Mouse (Mus musculus): Measurements from ENCODE around the gene Foxj1. TPM values are rescaled to one million over a fixed set of nuclear protein-coding genes. Genes with fewer than 3 reads are reported as not detected.

Foxj1 gene
- polyA plus RNA-seq, 1 experiment from 2014 or later: 69.8 TPM

DNA sequence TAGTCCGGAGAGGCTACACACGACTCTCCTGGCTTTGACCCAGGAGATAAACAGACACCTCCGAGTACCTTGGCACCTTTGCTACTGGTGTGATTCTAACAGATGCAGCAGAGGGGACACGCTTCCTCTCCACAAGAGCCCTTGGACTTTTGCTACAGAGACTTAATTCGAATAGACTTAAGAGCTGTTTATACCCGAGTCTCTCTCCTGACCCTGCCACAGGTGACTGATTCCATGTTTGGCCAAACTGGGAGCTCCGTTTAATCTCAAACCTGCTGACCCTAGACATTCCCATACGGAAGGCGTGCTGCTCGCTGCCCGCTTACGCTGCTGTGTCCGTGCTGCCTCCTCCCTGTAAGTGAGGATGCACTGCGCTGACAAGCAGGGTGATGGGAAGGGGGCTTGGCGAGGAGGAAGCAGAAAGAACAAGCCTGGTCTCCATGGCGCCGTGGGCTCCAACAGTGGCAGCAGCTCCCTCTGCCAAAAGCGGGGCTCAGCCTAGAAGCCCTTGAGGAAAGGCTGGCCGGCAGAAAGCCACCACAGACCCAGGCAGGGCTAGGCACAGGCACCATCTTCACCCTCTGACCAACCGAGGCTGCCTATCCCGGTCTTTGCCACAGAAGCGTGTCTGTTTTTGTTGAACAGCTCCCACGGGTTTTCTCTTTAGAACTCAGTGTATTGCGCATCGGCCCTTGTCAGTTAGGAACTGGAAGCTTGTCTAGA, 7.0 kb upstream of the Foxj1 start:
- no peak overlapping the region for H3K27ac ChIP-seq (replicated peaks)
- H3K27me3 ChIP-seq: no peaks in the 10 kb centered on the region
- H3K4me2 ChIP-seq (replicated peaks): no peak overlapping the region
- no peaks in the 10 kb centered on the region for H3K9me3 ChIP-seq (replicated peaks)
- H3K36me3 ChIP-seq: peaks cover 27% of the 10 kb centered on the region
- no peak for ATAC-seq (ENCODE audit: insufficient number of reproducible peaks, low FRiP score, low TSS enrichment, low read depth)
- 79% methylated on average over 25 of the region's 25 CpGs for WGBS
- no peak overlapping the region for H3K4me3 ChIP-seq (replicated peaks)
- no peaks in the 10 kb centered on the region for H3K4me1 ChIP-seq
- no peak overlapping the region for H3K9ac ChIP-seq

DNA sequence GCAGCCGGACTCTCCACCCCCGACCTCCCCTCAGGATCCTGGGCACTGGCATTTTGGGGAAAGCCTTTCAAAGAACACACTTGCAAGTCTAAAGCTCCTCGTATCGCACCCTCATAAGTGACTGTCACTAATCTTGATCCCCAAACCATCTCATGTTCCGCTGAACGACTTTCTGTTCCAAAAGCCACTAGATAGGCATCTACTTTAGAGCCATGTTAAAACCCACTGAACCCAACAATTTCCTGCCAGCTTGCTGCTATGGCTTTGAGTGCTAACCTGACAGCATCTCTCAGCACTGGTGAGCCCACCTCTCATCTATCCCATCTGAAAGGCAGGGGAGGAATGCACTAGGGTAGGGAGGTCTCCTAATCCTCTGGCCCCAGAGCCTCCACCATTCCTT, 2.3 kb upstream of the Foxj1 start:
- no peak for ATAC-seq (ENCODE audit: insufficient number of reproducible peaks, low FRiP score, low TSS enrichment, low read depth)
- Histone ChIP-seq H3K27me3 (peaks cover 24% of the 10 kb centered on the region), H3K9me3 (replicated peaks) (no peaks in the 10 kb centered on the region), H3K9ac (no peak overlapping the region), H3K36me3 (0 out of 2 replicates have a peak, but pooled peaks cover 3% of the 10 kb centered on the region), H3K27ac (replicated peaks) (no peak overlapping the region), H3K4me1 (peaks cover 27% of the 10 kb centered on the region), H3K4me3 (replicated peaks) (no peak overlapping the region), H3K4me2 (replicated peaks) (no peak overlapping the region)
- WGBS: 74% methylated on average over 6 of the region's 6 CpGs

DNA sequence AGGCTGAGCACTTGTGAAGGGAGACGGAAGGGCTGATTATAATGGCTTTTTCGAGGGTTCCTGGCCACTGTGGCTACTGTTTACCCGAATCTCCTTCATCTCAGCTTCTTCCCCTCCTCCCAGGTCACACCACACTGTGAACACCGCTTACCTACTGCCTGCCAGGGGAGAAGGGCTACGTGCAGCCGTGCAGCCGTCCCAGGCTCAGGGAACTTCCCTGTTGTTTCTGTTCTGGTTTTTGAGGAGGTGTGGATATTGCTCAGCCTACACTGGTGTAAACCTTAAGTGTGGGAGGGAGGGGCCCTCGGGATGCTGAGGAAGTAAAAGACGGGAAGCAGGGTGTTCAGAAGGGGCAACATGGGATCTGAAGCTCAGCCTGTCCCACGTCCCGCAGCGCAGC, 1.8 kb upstream of the Foxj1 start:
- H3K27me3 ChIP-seq: peaks cover 24% of the 10 kb centered on the region
- H3K36me3 ChIP-seq: no peaks in the 10 kb centered on the region
- no peak overlapping the region for H3K9ac ChIP-seq
- peaks cover 33% of the 10 kb centered on the region for H3K4me1 ChIP-seq
- H3K4me2 ChIP-seq (replicated peaks): no peak overlapping the region
- WGBS: 65% methylated on average over 12 of the region's 12 CpGs
- H3K9me3 ChIP-seq (replicated peaks): no peaks in the 10 kb centered on the region
- H3K4me3 ChIP-seq (replicated peaks): no peak overlapping the region
- no peak for ATAC-seq (ENCODE audit: insufficient number of reproducible peaks, low FRiP score, low TSS enrichment, low read depth)
- H3K27ac ChIP-seq (replicated peaks): no peak overlapping the region

DNA sequence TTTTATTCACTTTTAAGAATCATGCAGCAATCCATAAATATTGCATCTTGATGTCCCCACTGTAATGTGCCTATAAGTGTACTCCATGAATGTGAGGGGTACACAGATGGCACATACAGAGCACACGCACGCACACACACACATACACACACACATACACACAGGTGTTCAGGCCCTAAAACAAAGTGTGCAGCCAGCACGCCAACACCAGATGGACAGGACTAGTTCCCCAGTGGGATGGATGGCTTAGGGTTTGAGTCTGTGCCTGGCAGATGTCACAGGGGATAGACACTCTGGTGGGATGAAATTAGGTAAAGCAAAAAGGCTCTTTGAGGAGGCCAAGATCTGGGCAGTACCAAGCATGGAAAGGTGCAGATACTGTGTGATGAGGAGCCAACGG, 1.2 kb upstream of the Foxj1 start:
- peak overlapping the region; percentile 98 for H3K4me2 ChIP-seq (replicated peaks)
- H3K36me3 ChIP-seq: no peaks in the 10 kb centered on the region
- H3K27me3 ChIP-seq: peaks cover 24% of the 10 kb centered on the region
- no peak overlapping the region for H3K9ac ChIP-seq
- H3K4me1 ChIP-seq: peaks cover 34% of the 10 kb centered on the region
- ATAC-seq (ENCODE audit: insufficient number of reproducible peaks, low FRiP score, low TSS enrichment, low read depth): no peak
- H3K4me3 ChIP-seq (replicated peaks): peak overlapping the region; percentile 69
- no peak overlapping the region for H3K27ac ChIP-seq (replicated peaks)
- H3K9me3 ChIP-seq (replicated peaks): no peaks in the 10 kb centered on the region
- 82% methylated on average over 4 of the region's 4 CpGs for WGBS

DNA sequence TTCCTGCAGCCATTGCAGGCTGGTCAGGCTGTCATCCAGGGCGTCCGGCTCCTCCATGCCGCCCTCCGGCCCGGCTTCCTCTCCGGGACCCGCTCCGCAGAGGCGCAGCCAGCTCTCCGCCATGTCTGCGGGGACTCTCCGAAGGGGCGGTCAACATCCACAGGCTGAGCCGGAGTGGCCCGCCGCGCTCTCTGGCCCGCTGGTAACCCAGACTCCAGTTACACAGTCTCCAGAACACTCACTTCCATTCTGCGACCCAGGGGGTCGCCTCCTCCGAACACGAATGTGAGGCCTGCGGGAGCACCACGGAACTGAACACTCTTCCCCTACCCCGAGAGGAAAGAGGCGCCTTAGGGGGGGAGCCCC, 799 bp downstream of the Foxj1 start:
- 4% methylated on average over 26 of the region's 26 CpGs for WGBS
- Histone ChIP-seq H3K4me2 (replicated peaks) (peak overlapping the region; percentile 98), H3K27me3 (peaks cover 24% of the 10 kb centered on the region), H3K9me3 (replicated peaks) (no peaks in the 10 kb centered on the region), H3K36me3 (no peaks in the 10 kb centered on the region), H3K4me1 (peaks cover 41% of the 10 kb centered on the region), H3K27ac (replicated peaks) (no peak overlapping the region), H3K4me3 (replicated peaks) (peak overlapping the region; percentile 69), H3K9ac (no peak overlapping the region)
- no peak for ATAC-seq (ENCODE audit: insufficient number of reproducible peaks, low FRiP score, low TSS enrichment, low read depth)

DNA sequence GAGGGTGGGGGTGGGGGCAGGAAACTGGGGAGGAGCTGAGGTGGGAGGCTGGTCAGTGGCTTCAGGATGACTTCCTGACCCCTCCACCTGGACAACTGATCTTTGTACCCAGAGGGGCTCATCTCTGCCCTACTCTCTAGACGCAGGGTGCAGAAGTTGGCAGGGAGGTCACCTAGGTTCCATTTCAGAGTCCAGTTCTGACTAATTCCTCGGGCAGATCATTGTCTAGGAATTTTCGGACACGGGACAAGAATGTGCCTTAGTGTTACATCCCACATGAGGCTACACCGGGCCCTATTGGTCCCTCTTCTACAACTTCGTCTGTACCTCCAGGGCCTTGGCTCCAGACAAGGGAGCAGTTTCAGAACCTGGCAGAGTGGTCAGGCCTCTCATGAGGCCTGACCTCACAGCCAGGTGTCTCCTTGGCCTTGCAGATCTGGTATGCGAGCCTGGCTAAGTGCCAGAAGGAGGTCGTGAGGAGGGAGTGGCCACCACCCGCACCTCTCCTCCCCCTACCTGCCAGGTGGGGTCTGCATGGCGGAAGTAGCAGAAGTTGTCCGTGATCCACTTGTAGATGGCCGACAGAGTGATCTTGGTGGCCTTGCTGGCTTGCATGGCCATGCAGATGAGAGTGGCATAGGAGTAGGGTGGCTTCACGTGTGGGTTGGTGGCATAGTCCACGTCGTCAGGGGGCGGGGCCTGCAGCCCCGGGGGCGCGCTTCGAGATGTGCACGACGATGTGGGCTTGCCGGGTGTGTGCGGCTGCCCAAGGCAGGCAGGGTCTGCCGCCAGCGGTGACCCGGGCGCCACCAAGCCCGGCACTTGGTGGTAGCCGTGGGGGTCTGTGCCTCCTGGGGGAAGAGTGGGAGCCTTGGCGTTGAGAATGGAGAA, 1.4 kb downstream of the Foxj1 start:
- Histone ChIP-seq H3K27ac (replicated peaks) (no peak overlapping the region), H3K9ac (no peak overlapping the region), H3K4me1 (peaks cover 46% of the 10 kb centered on the region), H3K4me3 (replicated peaks) (peak overlapping the region; percentile 69), H3K9me3 (replicated peaks) (no peaks in the 10 kb centered on the region), H3K36me3 (no peaks in the 10 kb centered on the region), H3K4me2 (replicated peaks) (peak overlapping the region; percentile 98), H3K27me3 (peaks cover 24% of the 10 kb centered on the region)
- no peak for ATAC-seq (ENCODE audit: insufficient number of reproducible peaks, low FRiP score, low TSS enrichment, low read depth)
- WGBS: 24% methylated on average over 31 of the region's 31 CpGs

DNA sequence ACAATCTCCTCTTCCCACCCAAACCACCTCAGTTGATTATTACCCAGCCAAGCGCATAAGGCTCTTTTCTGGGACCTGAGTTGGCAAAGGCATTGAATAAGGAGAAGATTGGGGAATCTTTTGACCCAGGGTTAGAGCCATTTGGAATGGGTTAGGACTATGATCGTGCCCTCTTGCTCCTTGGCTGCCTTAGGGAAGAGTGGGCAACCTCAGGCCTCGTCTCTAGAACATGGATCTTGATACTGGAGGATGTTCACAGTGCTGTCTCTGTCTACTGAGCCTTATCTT, 2.3 kb downstream of the Foxj1 start:
- Histone ChIP-seq H3K9ac (no peak overlapping the region), H3K4me1 (peaks cover 46% of the 10 kb centered on the region), H3K4me2 (replicated peaks) (no peak overlapping the region), H3K27ac (replicated peaks) (no peak overlapping the region), H3K36me3 (no peaks in the 10 kb centered on the region), H3K9me3 (replicated peaks) (no peaks in the 10 kb centered on the region), H3K27me3 (peaks cover 24% of the 10 kb centered on the region), H3K4me3 (replicated peaks) (no peak overlapping the region)
- 79% methylated on average over 3 of the region's 3 CpGs for WGBS
- ATAC-seq (ENCODE audit: insufficient number of reproducible peaks, low FRiP score, low TSS enrichment, low read depth): no peak

DNA sequence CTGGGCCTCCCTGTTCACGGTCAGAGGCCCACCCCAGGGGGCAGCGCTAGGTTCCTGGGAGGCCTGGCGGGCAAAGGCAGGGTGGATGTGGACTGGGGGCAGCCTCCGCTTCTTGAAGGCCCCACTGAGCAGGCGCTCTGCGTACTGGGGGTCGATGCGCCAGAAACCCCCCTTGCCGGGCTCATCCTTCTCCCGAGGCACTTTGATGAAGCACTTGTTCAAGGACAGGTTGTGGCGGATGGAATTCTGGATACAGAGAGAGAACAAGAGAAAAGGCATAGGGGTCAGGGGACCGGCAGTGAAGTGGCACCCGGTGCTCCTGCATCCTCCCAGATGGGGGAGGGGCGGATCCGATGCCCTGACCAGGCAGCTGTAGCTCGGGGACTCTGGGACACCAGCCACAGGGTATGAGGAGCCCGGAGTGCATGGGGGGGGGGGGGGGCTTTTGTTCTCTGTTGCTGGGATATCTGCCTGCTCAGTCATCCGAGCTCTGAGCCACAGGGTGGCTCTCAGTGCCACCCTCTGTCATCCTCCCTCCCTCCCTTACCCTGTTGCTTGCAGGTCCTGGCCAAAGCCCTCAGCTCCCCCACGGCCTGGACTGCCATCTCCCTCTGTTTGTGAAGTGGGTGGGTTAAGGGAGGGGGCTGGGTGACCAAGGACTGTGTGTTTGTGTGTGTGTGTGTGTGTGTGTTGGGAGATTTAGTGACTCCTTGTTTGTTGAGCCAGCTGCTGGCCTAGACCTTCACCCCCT, 2.8 kb downstream of the Foxj1 start:
- Histone ChIP-seq H3K4me2 (replicated peaks) (no peak overlapping the region), H3K9ac (no peak overlapping the region), H3K9me3 (replicated peaks) (no peaks in the 10 kb centered on the region), H3K27ac (replicated peaks) (no peak overlapping the region), H3K4me1 (peaks cover 46% of the 10 kb centered on the region), H3K27me3 (peaks cover 24% of the 10 kb centered on the region), H3K4me3 (replicated peaks) (no peak overlapping the region), H3K36me3 (no peaks in the 10 kb centered on the region)
- 38% methylated on average over 19 of the region's 19 CpGs for WGBS
- ATAC-seq (ENCODE audit: insufficient number of reproducible peaks, low FRiP score, low TSS enrichment, low read depth): no peak

DNA sequence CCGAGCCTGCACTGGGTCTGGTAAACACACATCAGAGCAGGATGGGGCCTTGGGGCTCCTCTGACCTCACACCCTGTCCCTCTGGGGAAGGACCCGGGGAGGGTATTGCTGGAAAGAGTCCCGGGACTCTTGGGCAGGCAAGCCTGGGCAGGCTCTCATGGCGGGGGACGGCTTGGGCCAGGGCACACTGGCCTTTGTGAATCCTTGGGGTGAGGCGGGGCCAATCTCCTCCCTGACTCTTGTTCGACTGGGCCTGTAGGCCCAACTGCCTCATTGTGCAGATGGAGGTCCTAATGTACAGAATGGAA, 5.0 kb downstream of the Foxj1 start:
- 48% methylated on average over 7 of the region's 7 CpGs for WGBS
- peaks cover 24% of the 10 kb centered on the region for H3K27me3 ChIP-seq
- peaks cover 42% of the 10 kb centered on the region for H3K4me1 ChIP-seq
- H3K27ac ChIP-seq (replicated peaks): no peak overlapping the region
- no peaks in the 10 kb centered on the region for H3K36me3 ChIP-seq
- H3K9me3 ChIP-seq (replicated peaks): no peaks in the 10 kb centered on the region
- H3K4me3 ChIP-seq (replicated peaks): no peak overlapping the region
- H3K4me2 ChIP-seq (replicated peaks): no peak overlapping the region
- no peak for ATAC-seq (ENCODE audit: insufficient number of reproducible peaks, low FRiP score, low TSS enrichment, low read depth)
- H3K9ac ChIP-seq: no peak overlapping the region

DNA sequence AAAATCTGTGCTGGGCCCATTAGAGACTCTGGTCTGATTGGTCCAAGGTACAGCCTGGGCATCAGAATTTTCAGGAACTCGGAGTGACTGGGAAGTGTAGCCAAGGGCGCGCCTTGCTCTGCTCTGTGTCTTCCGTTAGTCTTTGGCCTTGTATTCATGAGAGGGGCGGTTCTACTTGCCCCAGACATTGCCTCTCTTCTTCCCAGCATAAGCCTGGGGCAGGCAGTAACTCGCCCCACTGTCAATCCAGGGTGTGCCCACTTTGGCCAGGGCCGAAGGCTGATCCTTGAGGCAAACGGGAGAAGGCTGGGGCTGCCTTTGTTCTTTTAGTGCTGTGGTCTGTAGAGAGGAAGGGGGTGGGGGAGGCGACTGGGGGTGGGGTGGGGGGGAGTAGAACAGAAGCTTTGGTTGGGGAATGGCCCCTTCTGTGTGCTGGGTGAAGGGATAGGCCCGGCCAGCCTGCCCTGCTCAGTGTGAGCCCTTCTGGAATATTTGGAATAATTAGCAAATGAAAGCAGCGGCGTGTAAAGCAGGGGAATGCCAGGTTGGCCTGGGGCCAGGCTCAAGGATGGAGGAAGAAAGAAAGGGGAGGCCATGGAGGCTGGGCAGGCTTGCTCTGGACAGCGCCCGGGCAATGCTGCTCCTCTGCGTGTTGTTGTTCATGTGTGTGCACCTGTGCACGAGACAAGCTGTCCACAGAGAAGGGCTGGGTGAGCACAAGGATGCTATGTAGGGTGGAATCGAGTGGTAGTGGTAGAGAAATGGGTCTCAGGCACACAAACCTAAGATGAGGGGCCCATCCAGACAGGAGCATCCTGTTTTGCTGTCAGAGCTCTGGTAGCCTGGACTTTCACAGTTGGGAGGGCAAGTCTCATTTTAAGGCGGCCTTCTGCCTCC, 5.6 kb downstream of the Foxj1 start:
- Histone ChIP-seq H3K27ac (replicated peaks) (no peak overlapping the region), H3K9me3 (replicated peaks) (no peaks in the 10 kb centered on the region), H3K4me2 (replicated peaks) (no peak overlapping the region), H3K9ac (no peak overlapping the region; the same call in 1 of the 2 replicates), H3K36me3 (no peaks in the 10 kb centered on the region), H3K27me3 (peaks cover 18% of the 10 kb centered on the region), H3K4me1 (peaks cover 36% of the 10 kb centered on the region), H3K4me3 (replicated peaks) (no peak overlapping the region)
- 37% methylated on average over 18 of the region's 18 CpGs for WGBS
- ATAC-seq (ENCODE audit: insufficient number of reproducible peaks, low FRiP score, low TSS enrichment, low read depth): no peak
